Mouse (Mus musculus) heart, postnatal 0 days (tissue): ENCODE measurements at regions not wholly inside any gene's neighbourhood (a gene's known extent, or its start where the extent isn't known, plus 50 kb on each side); places are given as distances from the start of the nearest gene placed in this dataset.
A peak's percentile ranks its signal among the peaks of the same experiment; 100 is the strongest.
"Not testable (repeated sequence)": the region's sequence is repeated elsewhere in the genome, so short reads cannot be mapped to it uniquely, and the experiment has no call there.

Experiments
- ATAC-seq: fragments of 200-750 bp; cut with Nextera tagmentation; 2 replicates; pipeline ENCODE4 v1.8.0; 2017; ENCODE audit warnings: low read depth, moderate number of reproducible peaks, moderate library complexity; ENCODE audit not compliant: insufficient read depth
- DNase-seq: peaks from one replicate; pipeline ENCODE4 v3.0.0-alpha.2; 2016; ENCODE audit warnings: low spot score
- H3K27ac ChIP-seq: fragments of 300-500 bp; sonication (generic); 2 replicates; pipeline ENCODE4 v1.5.1; 2014; ENCODE audit warnings: low read depth, mild to moderate bottlenecking
- H3K27me3 ChIP-seq: fragments of 300-500 bp; sonication (generic); 2 replicates; pipeline ENCODE4 v1.6.1; 2014; ENCODE audit warnings: low read length, mixed read lengths; ENCODE audit not compliant: control insufficient read depth, insufficient read depth
- H3K36me3 ChIP-seq: fragments of 300-500 bp; sonication (generic); replicated peaks from 2 replicates; pipeline ENCODE4 v1.6.1; 2014; ENCODE audit warnings: low read length, mixed read lengths; ENCODE audit not compliant: control insufficient read depth, insufficient read depth
- H3K4me1 ChIP-seq: fragments of 300-500 bp; sonication (generic); 2 replicates; pipeline ENCODE4 v1.6.1; 2014; ENCODE audit warnings: antibody characterized with exemption; ENCODE audit not compliant: control insufficient read depth, insufficient read depth
- H3K4me2 ChIP-seq: fragments of 300-500 bp; sonication (generic); 2 replicates; pipeline ENCODE4 v1.6.1; 2014; ENCODE audit warnings: low read depth, mild to moderate bottlenecking, low read length, moderate library complexity
- H3K4me3 ChIP-seq: fragments of 300-500 bp; sonication (generic); 2 replicates; pipeline ENCODE4 v1.5.1; 2014; ENCODE audit warnings: low read depth, low read length
- H3K9ac ChIP-seq: fragments of 300-500 bp; sonication (generic); replicated peaks from 2 replicates; pipeline ENCODE4 v1.6.1; 2014; ENCODE audit warnings: low read depth, low read length, mixed read lengths
- H3K9me3 ChIP-seq: fragments of 300-500 bp; sonication (generic); replicated peaks from 2 replicates; pipeline ENCODE4 v1.6.1; 2016; ENCODE audit warnings: low read length; ENCODE audit not compliant: control insufficient read depth
- CTCF ChIP-seq: IDR thresholded peaks from 2 replicates; pipeline ENCODE4 v1.5.1; 2016; ENCODE audit warnings: antibody characterized with exemption, control low read depth, low read depth
- EP300 ChIP-seq: IDR thresholded peaks from 2 replicates; pipeline ENCODE4 v1.6.1; 2016; ENCODE audit warnings: antibody characterized with exemption, low read depth
- WGBS: fragments of 180-500 bp; shearing (Covaris S2); extraction: QIAGEN DNeasy Blood & Tissue Kit; methylation state at CpG from one replicate; pipeline ENCODE4 v1.1.7; 2014; 5-methylcytosine and 5-hydroxymethylcytosine counted together

GRCm38 (mm10) chr6:68680792-68681110 is 1145.2 kb upstream of the Tacstd2 start:
- H3K27me3 ChIP-seq, H3K27ac ChIP-seq, H3K4me2 ChIP-seq, H3K36me3 ChIP-seq, ATAC-seq, DNase-seq, H3K4me3 ChIP-seq, H3K4me1 ChIP-seq, H3K9me3 ChIP-seq, H3K9ac ChIP-seq: not testable (repeated sequence)

GRCm38 (mm10) chr6:68680099-68680791 is 1144.6 kb upstream of the Tacstd2 start:
- TF ChIP-seq EP300 (no peak), CTCF (no peak)
- Histone ChIP-seq H3K4me1 (no peaks in the 10 kb centered on the region), H3K27ac (no peak overlapping the region), H3K9ac (no peak overlapping the region), H3K36me3 (no peaks in the 10 kb centered on the region), H3K9me3 (no peaks in the 10 kb centered on the region), H3K4me3 (no peak overlapping the region), H3K4me2 (no peak overlapping the region), H3K27me3 (no peaks in the 10 kb centered on the region)
- ATAC-seq = no peak
- 70% methylated on average over 3 of the region's 3 CpGs for WGBS
- DNase-seq = no peak

DNA sequence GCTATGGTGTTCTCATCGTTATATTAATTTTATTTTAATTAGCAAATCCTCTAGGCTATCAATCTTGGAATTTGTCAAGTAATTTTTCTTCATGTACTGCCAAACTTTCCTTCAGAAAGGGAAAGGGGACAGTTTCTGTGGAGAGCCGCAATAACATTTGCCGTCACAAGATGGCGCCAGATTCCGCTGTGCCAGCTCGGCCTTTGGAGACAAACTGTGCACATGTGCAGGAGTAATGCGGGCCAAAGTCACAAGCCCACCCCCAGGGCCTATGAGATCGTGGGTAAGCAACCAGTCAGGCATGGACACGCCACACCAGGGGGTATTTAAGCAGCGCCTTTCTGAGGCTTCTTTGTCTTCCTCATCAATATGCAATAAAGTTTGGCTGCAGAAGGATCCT is 1132.8 kb upstream of the Tacstd2 start:
- H3K4me3 ChIP-seq, H3K27ac ChIP-seq, H3K9ac ChIP-seq, H3K4me2 ChIP-seq, H3K27me3 ChIP-seq, ATAC-seq, H3K36me3 ChIP-seq, H3K4me1 ChIP-seq, H3K9me3 ChIP-seq, DNase-seq: not testable (repeated sequence)
- peak; percentile 58 for TF ChIP-seq CTCF
- 2% methylated on average over 10 of the region's 10 CpGs for WGBS

- not testable (repeated sequence) for ATAC-seq, H3K4me2 ChIP-seq, H3K27ac ChIP-seq, H3K36me3 ChIP-seq, H3K27me3 ChIP-seq, H3K4me1 ChIP-seq, H3K4me3 ChIP-seq, H3K9me3 ChIP-seq, DNase-seq, H3K9ac ChIP-seq
Measured at GRCm38 (mm10) chr6:68632309-68632708, 1096.7 kb upstream of the Tacstd2 start.

DNA sequence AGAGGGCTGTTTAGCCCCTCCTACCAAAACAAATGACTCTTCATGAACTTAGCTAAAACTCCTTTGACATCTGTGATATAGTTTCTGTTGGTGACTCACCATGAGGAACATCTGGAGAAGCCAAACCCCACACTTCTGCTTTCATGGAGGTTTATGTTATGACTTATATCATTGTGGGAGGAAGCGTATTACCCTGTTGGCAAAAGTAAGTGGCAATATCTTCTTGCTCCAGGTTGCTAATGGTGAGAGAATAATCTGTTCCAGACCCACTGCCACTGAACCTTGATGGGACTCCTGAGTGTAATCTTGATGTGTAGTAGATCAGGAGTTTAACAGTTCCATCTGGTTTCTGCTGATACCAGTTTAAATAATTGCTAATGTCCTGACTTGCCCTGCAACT is 1096.2 kb upstream of the Tacstd2 start:
- Histone ChIP-seq H3K9ac (no peak overlapping the region), H3K4me3 (no peak overlapping the region), H3K9me3 (no peaks in the 10 kb centered on the region), H3K27ac (no peak overlapping the region), H3K4me1 (no peaks in the 10 kb centered on the region), H3K27me3 (no peaks in the 10 kb centered on the region), H3K4me2 (no peak overlapping the region), H3K36me3 (no peaks in the 10 kb centered on the region)
- no peak for TF ChIP-seq CTCF
- no peak for TF ChIP-seq EP300
- DNase-seq (no peak), ATAC-seq (no peak)
- WGBS = 58% methylated on average over 1 of the region's 1 CpGs

- 71% methylated on average over 2 of the region's 2 CpGs for WGBS
- H3K9ac ChIP-seq = no peak overlapping the region
- H3K27me3 ChIP-seq = no peaks in the 10 kb centered on the region
- no peaks in the 10 kb centered on the region for H3K36me3 ChIP-seq
- no peak overlapping the region for H3K4me2 ChIP-seq
- H3K4me3 ChIP-seq = no peak overlapping the region
- TF ChIP-seq EP300 = no peak
- TF ChIP-seq CTCF = no peak
- 0 out of 2 replicates have a peak, but pooled peaks cover 9% of the 10 kb centered on the region for H3K9me3 ChIP-seq
- DNase-seq (no peak), ATAC-seq (no peak)
- no peak overlapping the region for H3K27ac ChIP-seq
- H3K4me1 ChIP-seq = no peaks in the 10 kb centered on the region
Measured at GRCm38 (mm10) chr6:68606033-68606432, 1070.4 kb upstream of the Tacstd2 start.
